In the genomic region with DNA sequence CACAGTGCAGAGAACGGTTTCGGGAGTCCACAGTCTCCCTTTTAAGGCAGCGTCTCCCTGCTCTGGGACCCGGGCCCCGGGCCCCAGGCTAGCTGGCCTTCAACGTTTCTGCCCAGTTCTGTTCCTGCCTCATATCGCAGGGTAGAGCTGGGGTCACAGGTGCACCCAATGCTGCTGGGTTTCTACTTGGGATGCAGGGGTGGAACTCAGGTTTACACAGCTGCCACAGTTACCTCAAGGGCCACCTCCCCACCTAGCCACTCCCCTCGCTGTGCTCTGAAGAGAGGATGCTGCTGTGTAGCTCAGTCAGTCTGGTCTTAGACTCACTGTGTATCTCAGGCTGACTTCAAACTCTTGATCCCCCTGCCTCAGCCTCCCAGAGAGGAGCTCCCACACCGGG, we compare ENCODE assay signal across 28 mouse cellular contexts. TPM values are rescaled to one million over a fixed set of nuclear protein-coding genes. Genes with fewer than 3 reads are reported as not detected.
"Had no signal": no experiment of that assay in that cellular context is flagged by ENCODE, and none has a peak within 500 bp of the region (broad histone marks: within the 10 kb centered on the region; RNA-seq: fewer than 3 reads in every experiment).

No protein-coding gene starts in this region.

- H3K36me3 ChIP-seq: heart, embryonic 10.5 days; heart, embryonic 12.5 days; hindbrain, embryonic 13.5 days; hindbrain, embryonic 15.5 days; kidney, embryonic 15.5 days; limb, embryonic 10.5 days; limb, embryonic 12.5 days had no signal

- H3K4me2 ChIP-seq: heart, embryonic 12.5 days; hindbrain, embryonic 13.5 days; hindbrain, embryonic 15.5 days; kidney, embryonic 15.5 days; limb, embryonic 12.5 days had no signal

- H3K9ac ChIP-seq: heart, embryonic 12.5 days; hindbrain, embryonic 13.5 days; hindbrain, embryonic 15.5 days; kidney, embryonic 15.5 days; limb, embryonic 12.5 days had no signal

- H3K9me3 ChIP-seq: heart, embryonic 10.5 days; heart, embryonic 12.5 days; hindbrain, embryonic 13.5 days; hindbrain, embryonic 15.5 days; kidney, embryonic 15.5 days; limb, embryonic 10.5 days; limb, embryonic 12.5 days had no signal

- H3K4me1 ChIP-seq: heart, embryonic 10.5 days; heart, embryonic 12.5 days; kidney, embryonic 15.5 days; limb, embryonic 12.5 days had no signal

- DNase-seq: gastrocnemius, postnatal 14 days; gastrocnemius, postnatal 36 days; heart, adult 18-20 months; heart, postnatal 10 days; kidney, adult 11 months; kidney, adult 2 months; kidney, adult 9 months; kidney, postnatal 14 days; kidney, postnatal 36 days; layer of hippocampus, adult 9-11 months; layer of hippocampus, postnatal 36 days had no signal

- H3K27ac ChIP-seq: heart, embryonic 10.5 days; hindbrain, embryonic 13.5 days; hindbrain, embryonic 15.5 days; hindbrain, postnatal 0 days; kidney, embryonic 15.5 days; kidney, postnatal 0 days; limb, embryonic 10.5 days; limb, embryonic 12.5 days had no signal

- H3K4me3 ChIP-seq: heart, embryonic 10.5 days; heart, embryonic 12.5 days; hindbrain, embryonic 13.5 days; hindbrain, embryonic 15.5 days; kidney, embryonic 15.5 days; limb, embryonic 10.5 days; limb, embryonic 12.5 days had no signal

- ATAC-seq: intestine, embryonic 16.5 days had no signal

RNA-seq across cellular contexts. Expression of a gene that starts 45.0 kb away (rescaled TPM):
- polyA plus RNA-seq: gonadal fat pad, adult 2 months; heart, embryonic 10.5 days; heart, embryonic 12.5 days; heart, embryonic 14.5 days; heart, embryonic 16.5 days; hindbrain, embryonic 11.5 days; hindbrain, embryonic 13.5 days; hindbrain, embryonic 15.5 days; hindbrain, postnatal 0 days; intestine, embryonic 16.5 days; kidney, adult 2 months; kidney, embryonic 15.5 days; kidney, postnatal 0 days; large intestine, adult 2 months; limb, embryonic 10.5 days; limb, embryonic 12.5 days; limb, embryonic 14.5 days; liver, adult 2 months had no signal
